Mouse (Mus musculus): Measurements from ENCODE around the gene Rtn4r. TPM values are rescaled to one million over a fixed set of nuclear protein-coding genes. Genes with fewer than 3 reads are reported as not detected.
A peak's percentile ranks its signal among the peaks of the same experiment; 100 is the strongest.

The Rtn4r gene
- polyA plus RNA-seq, 1 experiment = 18.9 TPM

DNA sequence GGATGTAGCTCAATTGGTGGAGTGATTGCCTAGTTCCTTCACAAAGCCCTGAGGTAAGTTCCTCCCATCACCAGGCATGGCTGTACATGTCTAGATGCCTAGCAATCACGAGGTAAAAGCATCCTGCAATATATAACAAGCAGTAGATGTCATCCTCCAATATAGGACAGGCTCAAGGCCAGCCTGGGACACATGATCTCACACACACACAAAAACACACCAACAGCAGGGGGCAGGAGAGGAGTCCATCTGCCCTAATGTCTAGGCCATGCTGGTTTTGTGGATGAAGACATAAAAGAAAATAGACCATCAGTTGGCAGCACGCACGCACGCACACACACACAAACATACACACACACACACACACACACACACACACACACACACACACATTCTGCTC is 49.3 kb downstream of the Rtn4r start:
- DNase-seq = no peak
- TF ChIP-seq CTCF (conservative IDR thresholded peaks at IDR 0.05; ENCODE audit: insufficient read depth, insufficient read length, low read depth, low read length) = peak; percentile 41; the same call in 1 of the 2 replicates
- no peak for TF ChIP-seq POLR2A (IDR thresholded peaks at IDR 0.05; ENCODE audit: low read depth, low read length)
- Histone ChIP-seq H3K27ac (ENCODE audit: insufficient read depth, low read depth, low read length) (no peak overlapping the region), H3K36me3 (ENCODE audit: control insufficient read depth, insufficient read depth, low read length) (no peaks in the 10 kb centered on the region), H3K27me3 (replicated peaks; ENCODE audit: control insufficient read depth, insufficient read depth, low read length) (no peaks in the 10 kb centered on the region), H3K4me1 (ENCODE audit: control insufficient read depth, insufficient read depth, low read length) (no peaks in the 10 kb centered on the region), H3K4me3 (ENCODE audit: insufficient read depth, low read depth, low read length) (no peak overlapping the region)
- 79% methylated on average over 4 of the region's 4 CpGs for WGBS

DNA sequence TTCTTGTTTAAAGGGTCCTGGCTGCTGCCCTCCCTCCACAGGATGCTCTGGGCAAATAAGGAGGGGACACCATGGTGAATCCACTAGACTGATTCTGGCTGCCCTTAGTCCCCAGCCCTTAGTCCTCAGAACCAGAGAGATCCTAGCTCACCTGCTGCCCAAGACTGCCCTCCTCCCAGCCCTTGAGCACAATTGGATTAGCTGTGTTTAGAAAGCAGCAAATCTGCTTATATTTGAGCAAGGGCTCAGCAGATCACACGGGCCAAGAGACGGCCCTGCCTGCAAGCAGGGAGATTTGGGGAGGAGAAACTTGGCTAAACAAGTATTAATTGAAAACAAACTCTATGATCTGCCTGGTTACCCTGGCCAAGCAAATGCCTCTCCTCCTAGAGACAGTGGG is 52.1 kb downstream of the Rtn4r start:
- Histone ChIP-seq H3K36me3 (ENCODE audit: control insufficient read depth, insufficient read depth, low read length) (no peaks in the 10 kb centered on the region), H3K27me3 (replicated peaks; ENCODE audit: control insufficient read depth, insufficient read depth, low read length) (no peaks in the 10 kb centered on the region), H3K27ac (ENCODE audit: insufficient read depth, low read depth, low read length) (no peak overlapping the region), H3K4me1 (ENCODE audit: control insufficient read depth, insufficient read depth, low read length) (no peaks in the 10 kb centered on the region), H3K4me3 (ENCODE audit: insufficient read depth, low read depth, low read length) (no peak overlapping the region)
- WGBS = 41% methylated on average over 2 of the region's 2 CpGs
- no peak for DNase-seq
- TF ChIP-seq POLR2A (IDR thresholded peaks at IDR 0.05; ENCODE audit: low read depth, low read length) (no peak), CTCF (conservative IDR thresholded peaks at IDR 0.05; ENCODE audit: insufficient read depth, insufficient read length, low read depth, low read length) (no peak)

DNA sequence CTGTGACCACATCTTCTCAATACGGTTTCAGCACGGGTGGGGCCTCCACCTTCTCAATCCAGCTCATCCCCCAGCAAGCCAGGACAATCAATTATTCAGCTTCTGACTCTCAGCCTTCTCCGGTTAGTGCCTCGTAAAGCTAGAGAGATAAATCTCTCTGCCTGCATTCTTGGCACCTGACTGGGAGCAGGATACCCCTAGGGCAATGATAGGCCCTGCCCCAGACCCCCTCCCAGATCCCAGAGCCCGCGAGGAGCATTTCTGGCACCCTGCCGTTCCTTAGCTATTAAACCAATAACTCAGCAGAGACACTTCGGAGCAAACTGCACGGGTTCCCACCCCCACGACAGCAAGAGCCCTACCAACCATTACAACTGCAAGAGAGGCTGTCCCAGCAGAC is 54.0 kb downstream of the Rtn4r start:
- Histone ChIP-seq H3K4me3 (ENCODE audit: insufficient read depth, low read depth, low read length) (no peak overlapping the region), H3K36me3 (ENCODE audit: control insufficient read depth, insufficient read depth, low read length) (no peaks in the 10 kb centered on the region), H3K27me3 (replicated peaks; ENCODE audit: control insufficient read depth, insufficient read depth, low read length) (no peaks in the 10 kb centered on the region), H3K27ac (ENCODE audit: insufficient read depth, low read depth, low read length) (no peak overlapping the region), H3K4me1 (ENCODE audit: control insufficient read depth, insufficient read depth, low read length) (no peaks in the 10 kb centered on the region)
- 15% methylated on average over 10 of the region's 10 CpGs for WGBS
- DNase-seq = no peak
- TF ChIP-seq POLR2A (IDR thresholded peaks at IDR 0.05; ENCODE audit: low read depth, low read length) = no peak
- no peak for TF ChIP-seq CTCF (conservative IDR thresholded peaks at IDR 0.05; ENCODE audit: insufficient read depth, insufficient read length, low read depth, low read length)

DNA sequence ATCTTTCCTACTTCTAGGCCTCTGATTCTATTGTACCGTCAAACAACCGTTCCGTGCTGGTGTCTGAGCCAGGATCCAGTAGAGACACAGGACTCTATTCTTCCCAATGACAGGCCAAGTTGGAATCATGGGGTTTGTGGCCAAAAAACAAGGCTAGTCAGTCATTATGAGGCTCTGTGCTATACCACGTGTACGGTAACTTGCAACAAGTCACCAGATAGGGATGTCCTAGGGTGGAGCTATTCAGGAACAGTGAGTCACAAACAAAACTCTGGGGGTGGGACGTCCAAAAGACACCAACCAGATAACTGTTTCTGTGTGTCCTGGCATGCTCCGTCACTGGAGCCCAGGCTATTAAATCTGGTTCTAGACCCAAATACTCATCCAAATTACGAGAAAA is 55.3 kb downstream of the Rtn4r start:
- Histone ChIP-seq H3K27me3 (replicated peaks; ENCODE audit: control insufficient read depth, insufficient read depth, low read length) (no peaks in the 10 kb centered on the region), H3K4me3 (ENCODE audit: insufficient read depth, low read depth, low read length) (no peak overlapping the region), H3K36me3 (ENCODE audit: control insufficient read depth, insufficient read depth, low read length) (no peaks in the 10 kb centered on the region), H3K4me1 (ENCODE audit: control insufficient read depth, insufficient read depth, low read length) (no peaks in the 10 kb centered on the region), H3K27ac (ENCODE audit: insufficient read depth, low read depth, low read length) (no peak overlapping the region)
- DNase-seq = no peak
- 91% methylated on average over 8 of the region's 8 CpGs for WGBS
- no peak for TF ChIP-seq POLR2A (IDR thresholded peaks at IDR 0.05; ENCODE audit: low read depth, low read length)
- no peak for TF ChIP-seq CTCF (conservative IDR thresholded peaks at IDR 0.05; ENCODE audit: insufficient read depth, insufficient read length, low read depth, low read length)

- Histone ChIP-seq H3K4me3 (ENCODE audit: insufficient read depth, low read depth, low read length) (no peak overlapping the region), H3K4me1 (ENCODE audit: control insufficient read depth, insufficient read depth, low read length) (no peaks in the 10 kb centered on the region), H3K27ac (ENCODE audit: insufficient read depth, low read depth, low read length) (no peak overlapping the region), H3K36me3 (ENCODE audit: control insufficient read depth, insufficient read depth, low read length) (no peaks in the 10 kb centered on the region), H3K27me3 (replicated peaks; ENCODE audit: control insufficient read depth, insufficient read depth, low read length) (no peaks in the 10 kb centered on the region)
- 44% methylated on average over 8 of the region's 8 CpGs for WGBS
- DNase-seq = no peak
- TF ChIP-seq CTCF (conservative IDR thresholded peaks at IDR 0.05; ENCODE audit: insufficient read depth, insufficient read length, low read depth, low read length) (no peak), POLR2A (IDR thresholded peaks at IDR 0.05; ENCODE audit: low read depth, low read length) (no peak)
Observed at GRCm38 (mm10) chr16:18185715-18186449, 58.4 kb downstream of the Rtn4r start.

- H3K27ac ChIP-seq (ENCODE audit: insufficient read depth, low read depth, low read length) = no peak overlapping the region
- H3K27me3 ChIP-seq (replicated peaks; ENCODE audit: control insufficient read depth, insufficient read depth, low read length) = no peaks in the 10 kb centered on the region
- WGBS = 74% methylated on average over 4 of the region's 4 CpGs
Observed at GRCm38 (mm10) chr16:18186798-18187197, 59.4 kb downstream of the Rtn4r start.

DNA sequence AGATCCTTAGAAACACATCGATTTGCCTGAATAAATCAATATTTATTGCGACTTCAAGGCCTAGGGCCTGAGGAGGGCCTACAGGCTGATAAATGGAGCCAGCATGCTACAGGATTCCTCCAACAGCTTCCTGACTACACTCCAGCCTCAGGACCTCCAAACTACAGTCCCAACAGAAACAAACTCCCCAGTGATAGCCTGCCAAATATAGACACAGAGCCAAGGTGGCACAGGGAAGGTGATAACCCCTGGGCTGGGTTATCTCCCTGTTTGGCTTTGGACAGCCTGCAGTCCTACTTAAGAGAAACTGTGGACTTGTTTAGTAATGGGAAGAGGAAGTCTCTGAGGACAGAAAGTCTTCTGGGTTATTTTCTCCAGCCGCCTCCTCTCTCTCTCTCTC is 59.8 kb downstream of the Rtn4r start:
- no peak for TF ChIP-seq CTCF (conservative IDR thresholded peaks at IDR 0.05; ENCODE audit: insufficient read depth, insufficient read length, low read depth, low read length)
- no peak for TF ChIP-seq POLR2A (IDR thresholded peaks at IDR 0.05; ENCODE audit: low read depth, low read length)
- H3K4me3 ChIP-seq (ENCODE audit: insufficient read depth, low read depth, low read length) = no peak overlapping the region
- no peak overlapping the region for H3K27ac ChIP-seq (ENCODE audit: insufficient read depth, low read depth, low read length)
- no peaks in the 10 kb centered on the region for H3K4me1 ChIP-seq (ENCODE audit: control insufficient read depth, insufficient read depth, low read length)
- DNase-seq = no peak
- WGBS = 82% methylated on average over 3 of the region's 3 CpGs
- no peaks in the 10 kb centered on the region for H3K36me3 ChIP-seq (ENCODE audit: control insufficient read depth, insufficient read depth, low read length)
- H3K27me3 ChIP-seq (replicated peaks; ENCODE audit: control insufficient read depth, insufficient read depth, low read length) = no peaks in the 10 kb centered on the region

More at GRCm38 (mm10) chr16:18186798-18187197, 59.4 kb downstream of the Rtn4r start:
- Histone ChIP-seq H3K4me1 (ENCODE audit: control insufficient read depth, insufficient read depth, low read length) (no peaks in the 10 kb centered on the region), H3K4me3 (ENCODE audit: insufficient read depth, low read depth, low read length) (no peak overlapping the region), H3K36me3 (ENCODE audit: control insufficient read depth, insufficient read depth, low read length) (no peaks in the 10 kb centered on the region)
- DNase-seq = no peak
- TF ChIP-seq CTCF (conservative IDR thresholded peaks at IDR 0.05; ENCODE audit: insufficient read depth, insufficient read length, low read depth, low read length) (no peak), POLR2A (IDR thresholded peaks at IDR 0.05; ENCODE audit: low read depth, low read length) (no peak)

All from kidney, adult 2 months (tissue).